Mouse (Mus musculus): ENCODE results near the gene Sema4a. TPM values are rescaled to one million over a fixed set of nuclear protein-coding genes. Genes with fewer than 3 reads are reported as not detected.

Gene Sema4a
- polyA plus RNA-seq, 1 experiment from 2014 or later: 93.1 TPM

DNA sequence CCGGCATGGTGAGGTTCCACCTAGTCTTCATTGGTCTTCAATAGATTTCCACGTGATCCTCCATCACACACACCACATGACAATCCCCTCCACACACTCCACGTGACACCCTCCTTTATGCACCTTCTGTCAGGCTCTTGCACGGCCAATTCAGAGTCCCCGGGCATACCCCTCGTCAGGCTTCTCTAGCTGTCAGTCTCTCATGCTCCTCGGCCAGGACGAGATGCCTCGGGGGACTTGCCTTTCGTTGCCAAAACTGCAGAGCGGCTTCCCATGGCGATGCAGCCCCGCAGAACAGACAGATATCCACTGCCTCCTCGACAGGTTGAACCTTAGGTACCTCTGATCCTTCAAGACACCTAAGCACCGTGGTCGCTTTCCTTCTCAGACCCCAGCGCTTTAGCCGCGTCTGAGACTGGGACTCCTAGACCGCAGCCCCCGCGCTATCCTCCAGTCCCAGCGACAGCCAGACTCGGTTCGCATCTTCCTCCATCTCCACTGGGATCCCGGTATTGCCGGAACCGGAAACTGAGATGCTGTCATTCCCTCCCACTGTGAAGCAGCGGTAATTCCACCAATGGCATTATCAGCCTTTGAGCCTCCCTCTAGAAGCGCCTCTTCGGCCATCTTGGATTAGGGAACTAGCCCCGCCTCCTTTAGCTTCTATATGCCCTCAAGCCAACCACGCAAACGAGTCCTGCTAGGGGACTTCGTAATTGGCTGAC, 36.2 kb downstream of the Sema4a start, which contains the start of gene Slc25a44:
TSS of gene Slc25a44 (minus strand) at position 535 of the 725 bp plus-strand sequence.
- WGBS: 1% methylated on average over 35 of the region's 35 CpGs
- Histone ChIP-seq H3K4me2 (replicated peaks; ENCODE audit: low read depth) (peak within 1 kb of the TSS; percentile 95), H3K9ac (ENCODE audit: low read depth, low read length) (peak within 1 kb of the TSS; percentile 59), H3K4me3 (ENCODE audit: low read depth, low read length) (peak within 1 kb of the TSS; percentile 68), H3K9me3 (ENCODE audit: control insufficient read depth) (no peaks in the 10 kb centered on the region), H3K27ac (ENCODE audit: low read depth, low read length) (peak within 1 kb of the TSS; percentile 41; the same call in 1 of the 2 replicates), H3K36me3 (ENCODE audit: control insufficient read depth, insufficient read depth) (peaks cover 17% of the 10 kb centered on the region), H3K27me3 (replicated peaks; ENCODE audit: control insufficient read depth, insufficient read depth, low read length) (no peaks in the 10 kb centered on the region), H3K4me1 (replicated peaks; ENCODE audit: control insufficient read depth, insufficient read depth, low read length) (0 out of 2 replicates have a peak, but pooled peaks cover 11% of the 10 kb centered on the region)
- no peak for TF ChIP-seq CTCF (IDR thresholded peaks at IDR 0.05; ENCODE audit: low read depth)
- ATAC-seq: peak; percentile 94

DNA sequence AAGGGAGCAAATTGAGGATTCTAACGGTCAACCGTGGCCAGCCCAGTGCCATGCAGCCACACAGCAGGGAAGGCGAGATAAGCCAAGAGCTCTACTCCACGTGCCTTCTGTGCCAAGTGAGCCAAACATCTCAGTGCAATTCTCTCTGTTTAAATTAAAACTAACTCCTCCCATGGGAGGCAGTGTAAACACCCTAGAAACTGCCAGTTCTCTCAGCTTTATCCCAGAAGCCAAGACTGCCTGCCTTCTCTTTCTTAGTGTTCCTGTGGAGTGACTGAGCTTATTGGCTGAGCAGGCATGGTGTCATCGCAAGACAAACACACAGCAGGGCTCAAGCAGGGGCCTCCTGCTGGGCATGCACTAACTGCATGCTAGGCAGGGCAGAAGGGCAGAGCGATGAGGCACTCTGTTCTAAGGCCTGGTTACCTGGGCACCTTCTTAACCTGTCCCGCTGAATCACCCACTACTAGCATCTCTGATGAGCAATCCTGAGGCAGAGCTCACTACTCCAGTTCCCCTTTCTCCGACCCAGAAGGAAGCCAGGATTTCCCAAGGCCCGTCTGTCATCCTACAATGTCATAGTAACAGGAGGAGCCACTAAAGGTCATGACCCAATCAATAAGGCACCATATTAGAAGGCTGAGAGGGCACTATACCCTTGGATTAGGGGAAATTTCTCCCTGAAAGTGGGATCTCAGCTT, 38.8 kb downstream of the Sema4a start:
- Histone ChIP-seq H3K27me3 (replicated peaks; ENCODE audit: control insufficient read depth, insufficient read depth, low read length) (no peaks in the 10 kb centered on the region), H3K4me1 (replicated peaks; ENCODE audit: control insufficient read depth, insufficient read depth, low read length) (0 out of 2 replicates have a peak, but pooled peaks cover 11% of the 10 kb centered on the region), H3K36me3 (ENCODE audit: control insufficient read depth, insufficient read depth) (peaks cover 31% of the 10 kb centered on the region), H3K27ac (ENCODE audit: low read depth, low read length) (peak overlapping the region; percentile 65), H3K9me3 (ENCODE audit: control insufficient read depth) (no peaks in the 10 kb centered on the region), H3K4me2 (replicated peaks; ENCODE audit: low read depth) (peak overlapping the region; percentile 3; the same call in 1 of the 2 replicates), H3K9ac (ENCODE audit: low read depth, low read length) (no peak overlapping the region; the same call in 1 of the 2 replicates), H3K4me3 (ENCODE audit: low read depth, low read length) (no peak overlapping the region)
- 26% methylated on average over 9 of the region's 9 CpGs for WGBS
- TF ChIP-seq CTCF (IDR thresholded peaks at IDR 0.05; ENCODE audit: low read depth): peak; percentile 61
- ATAC-seq: peak; percentile 74

DNA sequence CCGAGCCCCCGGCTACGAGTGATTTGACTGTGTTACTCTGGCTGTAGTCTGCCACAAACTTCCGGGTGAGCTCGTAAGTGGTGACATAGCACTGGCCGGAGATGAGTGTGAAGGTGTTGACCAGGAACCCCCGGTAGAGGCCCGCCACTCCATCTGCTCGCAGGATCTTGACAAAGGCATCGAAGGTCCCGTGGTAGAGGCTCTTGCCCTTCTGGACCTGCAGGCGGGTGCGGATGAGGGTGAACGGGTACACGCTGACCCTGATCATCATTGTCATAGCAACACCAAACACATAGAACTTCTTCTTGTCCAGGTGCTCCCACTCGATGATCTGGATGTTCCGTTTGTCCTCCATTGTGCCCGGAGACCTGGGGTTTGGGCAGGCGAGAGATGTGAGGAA, 40.2 kb downstream of the Sema4a start:
- no peak for ATAC-seq
- TF ChIP-seq CTCF (IDR thresholded peaks at IDR 0.05; ENCODE audit: low read depth): no peak
- 91% methylated on average over 19 of the region's 19 CpGs for WGBS

DNA sequence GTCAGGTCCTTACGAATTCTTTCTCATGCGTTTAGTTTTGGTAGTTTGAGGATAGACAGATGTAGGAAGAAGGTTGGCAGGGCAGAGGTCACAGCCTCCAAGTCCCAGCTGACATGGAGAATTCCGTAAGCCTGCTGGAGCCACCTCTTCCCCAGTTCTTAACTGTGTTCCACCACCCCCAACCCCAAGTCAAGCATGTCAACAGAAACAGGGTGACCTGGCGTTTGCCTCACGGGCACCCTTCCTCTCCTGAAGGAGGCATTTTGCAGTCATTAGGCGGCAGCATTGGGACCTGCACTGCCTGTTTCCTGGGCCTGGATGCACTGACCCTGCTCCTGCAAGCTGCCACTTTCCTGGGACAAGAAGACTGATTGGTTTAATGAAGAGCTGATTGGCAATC, 43.0 kb downstream of the Sema4a start:
- H3K9ac ChIP-seq (ENCODE audit: low read depth, low read length): no peak overlapping the region; the same call in 1 of the 2 replicates
- H3K4me3 ChIP-seq (ENCODE audit: low read depth, low read length): no peak overlapping the region
- peaks cover 8% of the 10 kb centered on the region; the same call in 1 of the 2 replicates for H3K4me1 ChIP-seq (replicated peaks; ENCODE audit: control insufficient read depth, insufficient read depth, low read length)
- H3K4me2 ChIP-seq (replicated peaks; ENCODE audit: low read depth): no peak overlapping the region
- H3K36me3 ChIP-seq (ENCODE audit: control insufficient read depth, insufficient read depth): peaks cover 66% of the 10 kb centered on the region
- ATAC-seq: no peak
- TF ChIP-seq CTCF (IDR thresholded peaks at IDR 0.05; ENCODE audit: low read depth): no peak
- no peak overlapping the region for H3K27ac ChIP-seq (ENCODE audit: low read depth, low read length)
- H3K9me3 ChIP-seq (ENCODE audit: control insufficient read depth): no peaks in the 10 kb centered on the region
- no peaks in the 10 kb centered on the region for H3K27me3 ChIP-seq (replicated peaks; ENCODE audit: control insufficient read depth, insufficient read depth, low read length)
- WGBS: 75% methylated on average over 6 of the region's 6 CpGs

More for the DNA sequence above, 40.2 kb downstream of the Sema4a start:
- H3K4me3 ChIP-seq (ENCODE audit: low read depth, low read length): no peak overlapping the region
- no peaks in the 10 kb centered on the region for H3K27me3 ChIP-seq (replicated peaks; ENCODE audit: control insufficient read depth, insufficient read depth, low read length)
- no peak overlapping the region for H3K4me2 ChIP-seq (replicated peaks; ENCODE audit: low read depth)
- H3K4me1 ChIP-seq (replicated peaks; ENCODE audit: control insufficient read depth, insufficient read depth, low read length): 0 out of 2 replicates have a peak, but pooled peaks cover 11% of the 10 kb centered on the region
- H3K36me3 ChIP-seq (ENCODE audit: control insufficient read depth, insufficient read depth): peaks cover 43% of the 10 kb centered on the region
- H3K9me3 ChIP-seq (ENCODE audit: control insufficient read depth): no peaks in the 10 kb centered on the region
- no peak overlapping the region for H3K9ac ChIP-seq (ENCODE audit: low read depth, low read length)
- no peak overlapping the region for H3K27ac ChIP-seq (ENCODE audit: low read depth, low read length)

DNA sequence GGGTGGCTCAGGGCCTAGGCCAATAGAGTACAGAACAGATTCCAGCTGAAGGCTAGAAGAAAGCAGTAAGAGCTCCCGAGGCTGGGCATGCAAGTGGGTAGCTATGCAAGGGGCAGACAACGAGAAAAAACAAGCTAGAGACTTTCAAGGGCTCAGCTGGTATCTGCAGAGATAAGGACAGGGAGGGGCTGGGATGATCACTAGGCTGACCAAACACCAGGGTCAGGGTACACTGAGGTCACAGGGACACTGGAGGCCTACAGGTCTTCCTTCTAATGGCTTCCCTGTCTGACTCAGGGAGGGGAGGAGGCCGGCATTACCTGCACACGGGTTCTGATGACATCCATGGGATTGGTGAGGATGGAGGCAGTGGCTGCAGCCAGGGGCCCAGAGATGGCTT, 45.3 kb downstream of the Sema4a start:
- Histone ChIP-seq H3K4me1 (replicated peaks; ENCODE audit: control insufficient read depth, insufficient read depth, low read length) (peaks cover 3% of the 10 kb centered on the region; the same call in 1 of the 2 replicates), H3K4me2 (replicated peaks; ENCODE audit: low read depth) (peak overlapping the region; percentile 17; the same call in 1 of the 2 replicates), H3K36me3 (ENCODE audit: control insufficient read depth, insufficient read depth) (peaks cover 70% of the 10 kb centered on the region), H3K27ac (ENCODE audit: low read depth, low read length) (peak overlapping the region; percentile 68), H3K4me3 (ENCODE audit: low read depth, low read length) (no peak overlapping the region), H3K27me3 (replicated peaks; ENCODE audit: control insufficient read depth, insufficient read depth, low read length) (no peaks in the 10 kb centered on the region), H3K9ac (ENCODE audit: low read depth, low read length) (no peak overlapping the region), H3K9me3 (ENCODE audit: control insufficient read depth) (no peaks in the 10 kb centered on the region)
- WGBS: 37% methylated on average over 4 of the region's 4 CpGs
- peak; percentile 77 for ATAC-seq
- no peak for TF ChIP-seq CTCF (IDR thresholded peaks at IDR 0.05; ENCODE audit: low read depth)

DNA sequence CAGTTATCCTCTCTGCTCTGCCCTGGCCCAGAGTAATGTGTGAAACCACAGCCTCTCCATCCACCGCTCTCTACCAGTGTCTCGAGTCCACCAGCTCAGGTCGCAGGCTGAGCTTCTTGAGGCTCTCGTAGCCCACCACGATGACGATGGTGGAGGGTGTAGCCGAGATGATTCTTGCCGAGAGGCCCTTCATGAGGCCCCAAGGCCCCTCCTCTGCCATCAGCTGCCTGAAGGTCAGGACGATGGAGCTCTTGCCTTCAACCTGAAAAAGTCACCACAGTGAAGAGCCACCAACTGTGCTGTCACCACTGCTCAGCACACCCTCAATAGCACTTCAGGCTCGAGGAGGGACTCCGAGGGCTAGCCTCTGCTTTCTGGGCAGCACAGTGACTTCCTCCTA, 48.3 kb downstream of the Sema4a start:
- H3K27ac ChIP-seq (ENCODE audit: low read depth, low read length): peak overlapping the region; percentile 68; the same call in 1 of the 2 replicates
- H3K9ac ChIP-seq (ENCODE audit: low read depth, low read length): no peak overlapping the region
- H3K4me1 ChIP-seq (replicated peaks; ENCODE audit: control insufficient read depth, insufficient read depth, low read length): peaks cover 3% of the 10 kb centered on the region; the same call in 1 of the 2 replicates
- no peaks in the 10 kb centered on the region for H3K9me3 ChIP-seq (ENCODE audit: control insufficient read depth)
- TF ChIP-seq CTCF (IDR thresholded peaks at IDR 0.05; ENCODE audit: low read depth): no peak
- 83% methylated on average over 11 of the region's 11 CpGs for WGBS
- peaks cover 46% of the 10 kb centered on the region for H3K36me3 ChIP-seq (ENCODE audit: control insufficient read depth, insufficient read depth)
- no peak overlapping the region for H3K4me3 ChIP-seq (ENCODE audit: low read depth, low read length)
- H3K4me2 ChIP-seq (replicated peaks; ENCODE audit: low read depth): no peak overlapping the region
- no peaks in the 10 kb centered on the region for H3K27me3 ChIP-seq (replicated peaks; ENCODE audit: control insufficient read depth, insufficient read depth, low read length)
- no peak for ATAC-seq

Data from intestine, postnatal 0 days (tissue).